Mouse (Mus musculus): Measurements from ENCODE around the gene Akap2. TPM values are rescaled to one million over a fixed set of nuclear protein-coding genes. Genes with fewer than 3 reads are reported as not detected.

The Akap2 gene
- polyA plus RNA-seq, 1 experiment from 2014 or later: 11.4 TPM

DNA sequence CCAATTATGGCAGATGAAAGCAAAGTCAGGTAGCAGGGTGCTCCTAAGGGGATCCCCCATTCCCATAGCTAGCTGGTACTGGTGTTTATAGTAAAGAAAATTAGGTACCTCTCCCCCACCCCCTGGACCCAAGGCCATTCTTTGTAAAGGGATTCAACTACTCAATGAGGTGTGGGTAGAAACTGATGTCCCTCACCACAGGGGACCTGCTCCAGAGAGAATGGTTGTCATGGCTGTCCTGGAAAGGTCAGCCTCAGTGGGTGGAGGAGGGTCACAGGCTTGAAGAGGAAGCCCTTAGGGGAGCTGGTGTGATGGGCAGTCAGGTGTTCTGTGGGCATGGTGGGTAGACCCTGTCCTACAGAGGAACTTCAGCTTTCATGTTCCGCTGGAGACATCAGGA is 203.1 kb downstream of the Akap2 start:
- Histone ChIP-seq H3K27ac (replicated peaks) (no peak overlapping the region), H3K9me3 (ENCODE audit: control insufficient read depth, low read length) (no peaks in the 10 kb centered on the region), H3K9ac (ENCODE audit: low read length) (no peak overlapping the region), H3K4me1 (replicated peaks; ENCODE audit: control insufficient read depth, insufficient read depth) (no peaks in the 10 kb centered on the region), H3K36me3 (ENCODE audit: control insufficient read depth, insufficient read depth, low read length) (no peaks in the 10 kb centered on the region), H3K4me3 (ENCODE audit: low read depth, low read length) (no peak overlapping the region), H3K27me3 (ENCODE audit: control insufficient read depth, insufficient read depth, low read length) (no peaks in the 10 kb centered on the region), H3K4me2 (replicated peaks; ENCODE audit: low read depth) (no peak overlapping the region)
- 86% methylated on average over 1 of the region's 1 CpGs for WGBS
- TF ChIP-seq EP300 (optimal IDR thresholded peaks at IDR 0.05): no peak
- no peak for TF ChIP-seq CTCF (IDR thresholded peaks at IDR 0.05; ENCODE audit: low read depth)
- no peak for ATAC-seq (ENCODE audit: low FRiP score, low TSS enrichment)
- no peak for DNase-seq (ENCODE audit: low spot score)

DNA sequence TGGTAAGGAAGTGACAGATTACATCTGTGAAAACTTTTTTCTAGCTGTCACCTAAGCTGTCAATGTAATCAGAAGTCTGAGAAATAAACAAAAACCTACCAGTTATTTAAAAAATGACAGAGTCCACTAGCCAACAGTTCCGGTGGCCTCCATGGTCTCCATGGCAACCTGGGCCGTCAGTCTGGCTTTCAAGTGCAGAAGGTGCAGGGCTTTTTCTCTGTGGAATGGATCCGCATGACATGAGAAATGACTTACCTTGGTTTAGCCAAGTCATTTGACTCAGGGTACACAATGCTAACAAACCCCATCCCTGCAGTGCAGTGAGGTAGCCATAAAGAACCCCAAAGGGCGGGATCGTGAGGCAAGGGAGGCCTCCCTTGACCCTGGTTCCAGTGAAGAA is 204.7 kb downstream of the Akap2 start:
- DNase-seq (ENCODE audit: low spot score) (no peak), ATAC-seq (ENCODE audit: low FRiP score, low TSS enrichment) (no peak)
- Histone ChIP-seq H3K36me3 (ENCODE audit: control insufficient read depth, insufficient read depth, low read length) (no peaks in the 10 kb centered on the region), H3K27ac (replicated peaks) (no peak overlapping the region), H3K4me3 (ENCODE audit: low read depth, low read length) (no peak overlapping the region), H3K27me3 (ENCODE audit: control insufficient read depth, insufficient read depth, low read length) (no peaks in the 10 kb centered on the region), H3K4me2 (replicated peaks; ENCODE audit: low read depth) (no peak overlapping the region), H3K4me1 (replicated peaks; ENCODE audit: control insufficient read depth, insufficient read depth) (no peaks in the 10 kb centered on the region), H3K9ac (ENCODE audit: low read length) (no peak overlapping the region), H3K9me3 (ENCODE audit: control insufficient read depth, low read length) (no peaks in the 10 kb centered on the region)
- TF ChIP-seq CTCF (IDR thresholded peaks at IDR 0.05; ENCODE audit: low read depth) (no peak), EP300 (optimal IDR thresholded peaks at IDR 0.05) (no peak)
- 34% methylated on average over 5 of the region's 5 CpGs for WGBS

DNA sequence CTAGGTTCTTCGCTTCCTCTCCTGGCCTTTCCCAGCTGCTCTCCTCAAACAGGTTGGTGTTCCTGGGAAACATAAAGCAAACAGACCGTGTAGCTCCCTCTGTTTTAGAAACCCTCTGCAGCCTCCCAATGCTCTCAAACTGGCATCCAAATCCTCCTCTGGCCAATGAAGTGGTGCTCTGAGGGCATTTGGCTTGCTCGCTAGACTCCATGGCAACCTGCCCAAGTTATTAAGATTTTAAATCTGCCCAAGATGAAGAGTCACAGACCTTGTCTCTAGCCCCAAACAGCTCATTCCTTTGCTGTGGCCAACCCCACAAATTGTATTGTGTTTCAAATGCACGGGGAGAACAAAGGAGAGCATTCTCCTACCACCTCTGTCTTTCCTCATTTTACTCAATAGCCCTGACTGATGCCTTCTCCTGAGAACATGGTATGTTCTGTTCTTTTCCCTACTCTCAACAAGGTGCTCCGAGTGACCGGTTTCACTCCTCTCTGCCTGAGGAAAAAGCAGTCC is 207.2 kb downstream of the Akap2 start:
- H3K4me2 ChIP-seq (replicated peaks; ENCODE audit: low read depth): no peak overlapping the region
- no peak overlapping the region for H3K9ac ChIP-seq (ENCODE audit: low read length)
- no peaks in the 10 kb centered on the region for H3K9me3 ChIP-seq (ENCODE audit: control insufficient read depth, low read length)
- no peak overlapping the region for H3K27ac ChIP-seq (replicated peaks)
- DNase-seq (ENCODE audit: low spot score) (no peak), ATAC-seq (ENCODE audit: low FRiP score, low TSS enrichment) (no peak)
- WGBS: 68% methylated on average over 6 of the region's 6 CpGs
- no peak overlapping the region for H3K4me3 ChIP-seq (ENCODE audit: low read depth, low read length)
- H3K27me3 ChIP-seq (ENCODE audit: control insufficient read depth, insufficient read depth, low read length): no peaks in the 10 kb centered on the region
- H3K4me1 ChIP-seq (replicated peaks; ENCODE audit: control insufficient read depth, insufficient read depth): no peaks in the 10 kb centered on the region
- H3K36me3 ChIP-seq (ENCODE audit: control insufficient read depth, insufficient read depth, low read length): no peaks in the 10 kb centered on the region
- TF ChIP-seq CTCF (IDR thresholded peaks at IDR 0.05; ENCODE audit: low read depth): no peak
- TF ChIP-seq EP300 (optimal IDR thresholded peaks at IDR 0.05): no peak

DNA sequence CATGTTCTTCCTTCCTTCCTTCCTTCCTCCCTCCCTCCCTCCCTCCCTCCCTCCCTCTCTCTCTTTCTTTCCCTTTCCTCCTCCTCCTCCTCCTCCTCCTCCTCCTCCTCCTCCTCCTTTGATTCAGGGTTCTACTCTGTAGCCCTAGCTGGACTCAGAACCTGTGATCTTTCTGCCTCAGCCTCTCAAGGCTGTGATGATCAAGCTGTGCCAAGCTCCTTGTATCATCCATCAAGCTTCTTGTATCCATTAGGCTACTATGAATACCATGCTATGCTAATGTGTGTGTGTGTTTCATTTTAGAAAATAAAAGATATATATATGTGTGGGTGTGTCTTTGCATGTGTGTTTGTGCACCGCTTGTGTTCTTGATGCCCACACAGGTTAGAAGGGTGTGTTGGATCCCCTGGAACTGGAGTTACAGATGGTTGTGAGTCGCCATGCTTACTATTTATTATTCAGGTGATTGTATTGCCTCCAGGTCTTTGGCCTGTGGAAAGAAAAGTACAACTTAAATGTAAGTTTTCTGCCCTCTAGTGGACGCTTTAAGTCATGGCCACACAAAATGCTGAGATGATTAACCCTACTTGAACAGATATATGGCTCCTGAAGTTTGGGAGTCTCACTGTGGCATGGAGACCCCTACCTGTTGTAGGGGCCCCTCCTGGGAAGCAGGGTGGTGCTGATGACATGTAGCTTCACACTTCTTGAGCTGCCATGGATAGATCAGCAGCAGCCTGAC is 210.2 kb downstream of the Akap2 start:
- 20% methylated on average over 3 of the region's 3 CpGs for WGBS
- Histone ChIP-seq H3K9me3 (ENCODE audit: control insufficient read depth, low read length) (no peaks in the 10 kb centered on the region), H3K4me1 (replicated peaks; ENCODE audit: control insufficient read depth, insufficient read depth) (no peaks in the 10 kb centered on the region), H3K36me3 (ENCODE audit: control insufficient read depth, insufficient read depth, low read length) (no peaks in the 10 kb centered on the region), H3K4me3 (ENCODE audit: low read depth, low read length) (no peak overlapping the region), H3K9ac (ENCODE audit: low read length) (no peak overlapping the region), H3K4me2 (replicated peaks; ENCODE audit: low read depth) (no peak overlapping the region), H3K27me3 (ENCODE audit: control insufficient read depth, insufficient read depth, low read length) (no peaks in the 10 kb centered on the region), H3K27ac (replicated peaks) (no peak overlapping the region)
- DNase-seq (ENCODE audit: low spot score) (no peak), ATAC-seq (ENCODE audit: low FRiP score, low TSS enrichment) (peak; percentile 64)
- TF ChIP-seq EP300 (optimal IDR thresholded peaks at IDR 0.05) (no peak), CTCF (IDR thresholded peaks at IDR 0.05; ENCODE audit: low read depth) (peak; percentile 81)

DNA sequence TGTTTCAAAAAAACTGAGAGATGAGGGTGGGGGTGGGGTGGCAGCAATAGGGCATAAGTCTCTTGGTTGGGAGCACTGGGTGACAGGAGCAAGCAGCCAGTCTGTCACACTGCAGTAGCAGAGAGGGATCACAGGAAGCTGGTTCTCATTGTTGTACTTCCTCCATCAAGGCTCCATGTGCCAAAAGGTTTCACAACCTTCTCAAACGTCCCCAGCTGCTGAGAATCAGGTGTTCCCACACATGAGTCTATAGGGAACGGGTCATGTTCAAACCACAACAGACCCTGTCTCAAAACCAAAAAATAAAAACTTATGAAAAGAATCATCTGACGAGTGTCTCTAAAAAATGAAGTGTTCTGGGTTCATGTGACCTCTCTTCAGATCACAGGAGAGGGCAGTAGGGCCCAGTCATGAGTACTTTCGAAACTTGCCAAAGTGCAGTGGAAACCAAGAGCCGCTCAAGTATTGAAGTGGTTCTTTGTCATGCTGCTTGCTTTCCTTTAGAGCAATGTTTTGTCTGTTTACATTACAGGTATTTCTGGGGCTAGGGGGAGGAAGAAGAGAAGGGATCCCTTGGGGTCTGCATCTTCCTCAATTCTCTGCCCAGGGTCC is 213.2 kb downstream of the Akap2 start:
- no peak for ATAC-seq (ENCODE audit: low FRiP score, low TSS enrichment)
- WGBS: 65% methylated on average over 5 of the region's 5 CpGs
- H3K4me1 ChIP-seq (replicated peaks; ENCODE audit: control insufficient read depth, insufficient read depth): no peaks in the 10 kb centered on the region

DNA sequence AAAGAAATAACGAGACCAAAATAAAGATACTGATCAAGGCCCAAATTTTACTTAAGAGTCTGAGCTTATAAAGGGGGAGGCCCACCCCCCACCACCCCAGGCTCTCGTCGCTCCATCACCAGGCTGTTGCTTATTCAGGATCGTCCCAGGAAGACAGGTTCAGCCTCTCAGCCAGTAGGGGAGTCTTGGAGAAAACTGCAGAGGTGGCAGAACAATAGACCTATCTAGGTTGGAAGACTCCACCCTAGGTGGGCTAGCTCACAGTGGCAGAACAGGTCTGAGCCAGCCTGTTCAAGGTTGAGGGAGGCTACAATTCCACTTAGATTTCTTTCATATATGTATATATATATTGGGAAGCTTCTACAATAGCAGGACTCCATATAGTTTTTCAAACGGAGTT is 216.7 kb downstream of the Akap2 start:
- H3K27ac ChIP-seq (replicated peaks): no peak overlapping the region
- WGBS: 66% methylated on average over 5 of the region's 5 CpGs
- TF ChIP-seq CTCF (IDR thresholded peaks at IDR 0.05; ENCODE audit: low read depth) (no peak), EP300 (optimal IDR thresholded peaks at IDR 0.05) (no peak)
- H3K36me3 ChIP-seq (ENCODE audit: control insufficient read depth, insufficient read depth, low read length): no peaks in the 10 kb centered on the region
- H3K4me3 ChIP-seq (ENCODE audit: low read depth, low read length): no peak overlapping the region
- H3K27me3 ChIP-seq (ENCODE audit: control insufficient read depth, insufficient read depth, low read length): no peaks in the 10 kb centered on the region
- no peaks in the 10 kb centered on the region for H3K9me3 ChIP-seq (ENCODE audit: control insufficient read depth, low read length)
- ATAC-seq (ENCODE audit: low FRiP score, low TSS enrichment): no peak
- no peak for DNase-seq (ENCODE audit: low spot score)
- no peak overlapping the region for H3K9ac ChIP-seq (ENCODE audit: low read length)
- H3K4me2 ChIP-seq (replicated peaks; ENCODE audit: low read depth): no peak overlapping the region
- H3K4me1 ChIP-seq (replicated peaks; ENCODE audit: control insufficient read depth, insufficient read depth): no peaks in the 10 kb centered on the region

More for the DNA sequence above, 213.2 kb downstream of the Akap2 start:
- Histone ChIP-seq H3K9me3 (ENCODE audit: control insufficient read depth, low read length) (no peaks in the 10 kb centered on the region), H3K27ac (replicated peaks) (no peak overlapping the region), H3K36me3 (ENCODE audit: control insufficient read depth, insufficient read depth, low read length) (no peaks in the 10 kb centered on the region), H3K4me3 (ENCODE audit: low read depth, low read length) (no peak overlapping the region), H3K4me2 (replicated peaks; ENCODE audit: low read depth) (no peak overlapping the region), H3K9ac (ENCODE audit: low read length) (no peak overlapping the region), H3K27me3 (ENCODE audit: control insufficient read depth, insufficient read depth, low read length) (no peaks in the 10 kb centered on the region)
- no peak for DNase-seq (ENCODE audit: low spot score)
- TF ChIP-seq EP300 (optimal IDR thresholded peaks at IDR 0.05): no peak

Data from stomach, postnatal 0 days (tissue).